Comparison of ENCODE assay signal across 8 mouse cellular contexts in the genomic region with DNA sequence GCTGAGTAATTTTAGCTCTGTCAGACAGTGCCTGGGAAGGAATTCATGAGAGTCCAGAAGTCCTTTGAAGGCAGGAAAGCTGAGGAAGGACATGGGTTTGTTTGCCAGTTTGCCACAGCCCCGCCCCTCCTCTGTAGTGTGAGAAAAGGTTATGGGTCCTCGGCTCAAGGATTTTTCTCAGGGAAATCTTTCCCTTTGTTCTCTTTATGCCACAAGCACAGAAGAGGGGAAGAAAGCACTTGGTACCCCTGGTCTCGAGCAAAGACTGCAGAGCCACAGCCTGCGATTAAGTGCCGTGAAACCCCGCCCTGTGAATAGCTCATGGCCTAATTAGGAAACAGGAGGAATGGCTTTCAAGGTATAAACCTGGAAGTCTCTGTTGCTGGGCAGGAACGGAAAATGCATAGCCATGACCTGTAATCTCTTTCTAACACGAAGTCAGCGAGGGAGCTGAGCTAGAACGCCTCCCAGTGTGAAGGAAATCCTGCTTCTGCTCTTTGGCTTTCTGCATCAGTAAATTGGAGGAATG.
DNase-seq lines count a peak whose midpoint lies in the region; ATAC-seq and TF ChIP-seq lines count a peak whose summit lies in the region.

No protein-coding gene starts in this region.

- no peak for TF ChIP-seq CTCF in thymus, adult 2 months (IDR thresholded peaks at IDR 0.05; ENCODE audit: borderline replicate concordance, control insufficient read depth, extremely low read depth, insufficient read depth, low read length, poor library complexity)

- H3K9ac ChIP-seq in hindbrain, embryonic 13.5 days: no peak overlapping the region

- H3K4me2 ChIP-seq in hindbrain, embryonic 13.5 days: peak overlapping the region; percentile 16; the same call in 1 of the 2 replicates

- 0 out of 2 replicates have a peak, but pooled peaks cover 6% of the 10 kb centered on the region for H3K4me1 ChIP-seq in hindbrain, embryonic 13.5 days (replicated peaks)
- 0 out of 2 replicates have a peak, but pooled peaks cover 3% of the 10 kb centered on the region for H3K4me1 ChIP-seq in thymus, adult 2 months (replicated peaks; ENCODE audit: control insufficient read depth, insufficient read depth, low read length)

- TF ChIP-seq POLR2A in thymus, adult 2 months (IDR thresholded peaks at IDR 0.05; ENCODE audit: control insufficient read depth, extremely low read depth, insufficient read depth, low read length, poor library complexity): no peak

- DNase-seq in ZHBTc4 (ENCODE audit: low read depth, low spot score): peak; percentile 8
- DNase-seq in embryo, embryonic 10.5 days (ENCODE audit: low spot score): peak; percentile 29
- DNase-seq in lung, postnatal 4 days: peak; percentile 22 to 53
- no peak for DNase-seq in urinary bladder, postnatal 36 days (ENCODE audit: low spot score in 2 of 2)
- DNase-seq in gastrocnemius, postnatal 4 days (ENCODE audit: low spot score in 2 of 2): no peak
- DNase-seq in testis, postnatal 10 days (ENCODE audit: low spot score): no peak
- DNase-seq in thymus, adult 2 months: no peak

- no peak overlapping the region for H3K4me3 ChIP-seq in hindbrain, embryonic 13.5 days
- H3K4me3 ChIP-seq in thymus, adult 2 months (ENCODE audit: control insufficient read depth, insufficient read depth, low read length): no peak overlapping the region

- H3K9me3 ChIP-seq in hindbrain, embryonic 13.5 days: no peaks in the 10 kb centered on the region

- no peaks in the 10 kb centered on the region for H3K27me3 ChIP-seq in hindbrain, embryonic 13.5 days
- H3K27me3 ChIP-seq in thymus, adult 2 months (ENCODE audit: control insufficient read depth, insufficient read depth, low read length): no peaks in the 10 kb centered on the region

- H3K36me3 ChIP-seq in hindbrain, embryonic 13.5 days: no peaks in the 10 kb centered on the region
- no peaks in the 10 kb centered on the region for H3K36me3 ChIP-seq in thymus, adult 2 months (ENCODE audit: control insufficient read depth, insufficient read depth, low read length)

- ATAC-seq in hindbrain, embryonic 13.5 days (ENCODE audit: low FRiP score): no peak; the same call in 1 of the 2 replicates

- whole genome bisulfite sequencing in hindbrain, embryonic 13.5 days: 34% methylated on average over 10 of the region's 10 CpGs
- WGBS in thymus, adult 2 months: 37% methylated on average over 10 of the region's 10 CpGs

- H3K27ac ChIP-seq in hindbrain, embryonic 13.5 days: 0 out of 2 replicates have a peak overlapping the region, but pooled peaks have one; percentile 10
- H3K27ac ChIP-seq in thymus, adult 2 months (ENCODE audit: control insufficient read depth, insufficient read depth, low read length): no peak overlapping the region

Comparison
In these comparisons a context has a peak if more than half of its experiments do, and no peak if none do; other contexts are left out.
1. DNase-seq: peak in ZHBTc4 (single experiment), embryo, embryonic 10.5 days (single experiment) and lung, postnatal 4 days (2 of 2); none in urinary bladder, postnatal 36 days (0 of 2), gastrocnemius, postnatal 4 days (0 of 2), testis, postnatal 10 days (single experiment) and thymus, adult 2 months (single experiment).